Mouse (Mus musculus) hindbrain, postnatal 0 days (tissue): Measurements from ENCODE around the gene Sec62. TPM values are rescaled to one million over a fixed set of nuclear protein-coding genes. Genes with fewer than 3 reads are reported as not detected.

Source experiments
- ATAC-seq: fragments of 200-750 bp; cut with Nextera tagmentation; 2 replicates; pipeline ENCODE4 v1.8.0; 2017; ENCODE audit warnings: mild to moderate bottlenecking, moderate TSS enrichment, moderate library complexity
- DNase-seq: peaks from one replicate; pipeline ENCODE4 v3.0.0-alpha.2; 2015; ENCODE audit warnings: low spot score
- H3K27ac ChIP-seq: fragments of 300-500 bp; sonication (generic); 2 replicates; pipeline ENCODE4 v1.5.1; 2014; ENCODE audit warnings: mild to moderate bottlenecking
- H3K27me3 ChIP-seq: fragments of 300-500 bp; sonication (generic); 2 replicates; pipeline ENCODE4 v1.6.1; 2014; ENCODE audit warnings: low read length, mixed read lengths; ENCODE audit not compliant: insufficient read depth
- H3K36me3 ChIP-seq: fragments of 300-500 bp; sonication (generic); 2 replicates; pipeline ENCODE4 v1.6.1; 2014; ENCODE audit warnings: low read length, mixed read lengths; ENCODE audit not compliant: insufficient read depth
- H3K4me1 ChIP-seq: fragments of 300-500 bp; sonication (generic); 2 replicates; pipeline ENCODE4 v1.6.1; 2014; ENCODE audit warnings: antibody characterized with exemption, low read length, mixed read lengths; ENCODE audit not compliant: insufficient read depth
- H3K4me2 ChIP-seq: fragments of 300-500 bp; sonication (generic); 2 replicates; pipeline ENCODE4 v1.6.1; 2014; ENCODE audit warnings: low read depth, mild to moderate bottlenecking, low read length, moderate library complexity, mixed read lengths
- H3K4me3 ChIP-seq: fragments of 300-500 bp; sonication (generic); 2 replicates; pipeline ENCODE4 v1.5.1; 2014; ENCODE audit warnings: low read length
- H3K9ac ChIP-seq: fragments of 300-500 bp; sonication (generic); replicated peaks from 2 replicates; pipeline ENCODE4 v1.6.1; 2014; ENCODE audit warnings: mild to moderate bottlenecking, low read length, moderate library complexity, mixed read lengths
- H3K9me3 ChIP-seq: fragments of 300-500 bp; sonication (generic); 2 replicates; pipeline ENCODE4 v1.6.1; 2016; ENCODE audit warnings: low read length, mixed read lengths
- CTCF ChIP-seq: IDR thresholded peaks from 2 replicates; pipeline ENCODE4 v1.5.1; 2016; ENCODE audit warnings: antibody characterized with exemption, control low read depth, low read depth
- WGBS: fragments of 180-500 bp; shearing (Covaris S2); extraction: QIAGEN DNeasy Blood & Tissue Kit; methylation state at CpG from one replicate; pipeline ENCODE4 v1.1.7; 2014; 5-methylcytosine and 5-hydroxymethylcytosine counted together
- polyA plus RNA-seq: library from polyadenylated mRNA; unstranded; fragments of >200 nt; fragmentation: Nextera tagmentation; extraction: Ambion mirVana; gene quantifications from 2 replicates; pipeline ENCODE4 v1.2.1, GENCODE M21; 2015
- total RNA-seq: library from RNA; depleted of rRNA; stranded (reverse); fragments of >200 nt; gene quantifications from 2 replicates; pipeline ENCODE4 v1.2.3, GENCODE M21; 2014

Gene Sec62
- total and polyA plus RNA-seq, 2 experiments from 2014 or later, result 52.0 to 120 TPM

GRCm38 (mm10) chr3:30826069-30826468, 33.4 kb downstream of the Sec62 start:
- no peaks in the 10 kb centered on the region for H3K9me3 ChIP-seq
- DNase-seq (no peak), ATAC-seq (no peak)
- H3K27ac ChIP-seq, result no peak overlapping the region
- no peak overlapping the region for H3K4me3 ChIP-seq
- H3K4me2 ChIP-seq, result no peak overlapping the region
- H3K27me3 ChIP-seq, result no peaks in the 10 kb centered on the region
- WGBS, result 95% methylated on average over 5 of the region's 5 CpGs
- no peaks in the 10 kb centered on the region for H3K4me1 ChIP-seq
- no peak for TF ChIP-seq CTCF
- H3K9ac ChIP-seq, result no peak overlapping the region
- 0 out of 2 replicates have a peak, but pooled peaks cover 7% of the 10 kb centered on the region for H3K36me3 ChIP-seq

GRCm38 (mm10) chr3:30831848-30832606, 39.4 kb downstream of the Sec62 start:
- DNase-seq, result no peak
- 79% methylated on average over 15 of the region's 15 CpGs for WGBS
- Histone ChIP-seq H3K4me2 (no peak overlapping the region), H3K4me3 (no peak overlapping the region), H3K9ac (no peak overlapping the region), H3K36me3 (no peaks in the 10 kb centered on the region), H3K4me1 (no peaks in the 10 kb centered on the region), H3K27ac (no peak overlapping the region), H3K27me3 (no peaks in the 10 kb centered on the region), H3K9me3 (no peaks in the 10 kb centered on the region)
- ATAC-seq, result no peak
- no peak for TF ChIP-seq CTCF

GRCm38 (mm10) chr3:30833254-30833653, 40.6 kb downstream of the Sec62 start:
- H3K9ac ChIP-seq, result no peak overlapping the region
- no peaks in the 10 kb centered on the region for H3K4me1 ChIP-seq
- no peak overlapping the region for H3K27ac ChIP-seq
- no peaks in the 10 kb centered on the region for H3K9me3 ChIP-seq
- TF ChIP-seq CTCF, result no peak
- no peaks in the 10 kb centered on the region for H3K27me3 ChIP-seq
- WGBS, result 91% methylated on average over 3 of the region's 3 CpGs
- ATAC-seq, result no peak
- no peak for DNase-seq
- no peaks in the 10 kb centered on the region for H3K36me3 ChIP-seq
- H3K4me2 ChIP-seq, result no peak overlapping the region
- H3K4me3 ChIP-seq, result no peak overlapping the region

- no peak for TF ChIP-seq CTCF
- H3K4me3 ChIP-seq, result no peak overlapping the region
- no peaks in the 10 kb centered on the region for H3K9me3 ChIP-seq
- no peaks in the 10 kb centered on the region for H3K36me3 ChIP-seq
- no peak overlapping the region for H3K4me2 ChIP-seq
- WGBS, result 50% methylated on average over 2 of the region's 2 CpGs
- DNase-seq (no peak), ATAC-seq (no peak)
- H3K4me1 ChIP-seq, result no peaks in the 10 kb centered on the region
- H3K27me3 ChIP-seq, result no peaks in the 10 kb centered on the region
- H3K27ac ChIP-seq, result no peak overlapping the region
- no peak overlapping the region for H3K9ac ChIP-seq
These were observed 53.1 kb downstream of the Sec62 start for GRCm38 (mm10) chr3:30845755-30846154.

GRCm38 (mm10) chr3:30847413-30847812, 54.7 kb downstream of the Sec62 start:
- H3K36me3 ChIP-seq, result no peaks in the 10 kb centered on the region
- WGBS, result 67% methylated on average over 1 of the region's 1 CpGs
- no peak for ATAC-seq
- H3K27ac ChIP-seq, result no peak overlapping the region
- no peaks in the 10 kb centered on the region for H3K27me3 ChIP-seq
- no peak for TF ChIP-seq CTCF
- H3K4me1 ChIP-seq, result no peaks in the 10 kb centered on the region
- H3K4me3 ChIP-seq, result no peak overlapping the region
- no peak overlapping the region for H3K9ac ChIP-seq
- no peak for DNase-seq
- H3K9me3 ChIP-seq, result no peaks in the 10 kb centered on the region
- no peak overlapping the region for H3K4me2 ChIP-seq

GRCm38 (mm10) chr3:30851422-30851821, 58.7 kb downstream of the Sec62 start:
- Histone ChIP-seq H3K36me3 (no peaks in the 10 kb centered on the region), H3K9ac (no peak overlapping the region), H3K4me1 (no peaks in the 10 kb centered on the region), H3K9me3 (no peaks in the 10 kb centered on the region), H3K27ac (no peak overlapping the region), H3K4me2 (no peak overlapping the region), H3K27me3 (no peaks in the 10 kb centered on the region), H3K4me3 (no peak overlapping the region)
- WGBS, result 76% methylated on average over 6 of the region's 6 CpGs
- no peak for TF ChIP-seq CTCF
- DNase-seq (no peak), ATAC-seq (no peak)

GRCm38 (mm10) chr3:30853596-30853995, 60.9 kb downstream of the Sec62 start:
- Histone ChIP-seq H3K9me3 (no peaks in the 10 kb centered on the region), H3K4me2 (no peak overlapping the region), H3K27ac (no peak overlapping the region), H3K27me3 (no peaks in the 10 kb centered on the region), H3K4me1 (no peaks in the 10 kb centered on the region), H3K9ac (no peak overlapping the region), H3K4me3 (no peak overlapping the region), H3K36me3 (no peaks in the 10 kb centered on the region)
- ATAC-seq (no peak), DNase-seq (no peak)
- TF ChIP-seq CTCF, result no peak
- 91% methylated on average over 5 of the region's 5 CpGs for WGBS
